Mouse (Mus musculus): ENCODE results near the gene Pabpc4l. TPM values are rescaled to one million over a fixed set of nuclear protein-coding genes. Genes with fewer than 3 reads are reported as not detected.
"Not testable (repeated sequence)": the region's sequence is repeated elsewhere in the genome, so short reads cannot be mapped to it uniquely, and the experiment has no call there.

Gene Pabpc4l
- under 1 TPM in 1 of 2 experiments, not detected in 1; 0.63 TPM for polyA plus RNA-seq (2017; shearing (Covaris generic))

- ATAC-seq: no peak
Measured at GRCm38 (mm10) chr3:46447481-46448265, at the start of gene Pabpc4l. Gene Pabpc4l, minus strand, starts transcription at chr3:46448219.

DNA sequence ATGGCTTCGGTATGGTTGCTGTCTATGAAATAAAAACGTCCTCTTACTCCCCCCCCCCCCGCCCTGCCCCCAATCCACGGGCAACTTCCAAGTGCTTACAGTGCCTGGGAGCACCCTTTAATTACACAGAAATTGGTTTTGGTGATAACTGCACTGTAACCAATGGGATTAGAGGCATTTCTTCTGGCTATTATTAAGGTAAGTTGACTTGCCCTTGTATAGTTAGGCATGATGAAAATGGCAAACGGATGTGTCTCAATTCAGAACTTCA, 42.9 kb upstream of the Pabpc4l start:
- ATAC-seq: no peak

GRCm38 (mm10) chr3:46490132-46490988, 42.3 kb upstream of the Pabpc4l start:
- no peak for ATAC-seq

GRCm38 (mm10) chr3:46486091-46486490, 38.1 kb upstream of the Pabpc4l start:
- not testable (repeated sequence) for ATAC-seq

- ATAC-seq: no peak
Measured at GRCm38 (mm10) chr3:46448266-46448532, 180 bp upstream of the Pabpc4l start.

- ATAC-seq: no peak
Measured at GRCm38 (mm10) chr3:46431416-46431815, 16.6 kb downstream of the Pabpc4l start.

Data from CD4-positive, CD25-positive, alpha-beta regulatory T cell, adult 4 months (primary cell).